Mouse (Mus musculus) CH12.LX (cell line): ENCODE measurements at regions not wholly inside any gene's neighbourhood (a gene's known extent, or its start where the extent isn't known, plus 50 kb on each side); places are given as distances from the start of the nearest gene placed in this dataset.

ENCODE experiments used
- DNase-seq: peaks from one replicate; pipeline ENCODE4 v3.0.0-alpha.2; 2013; ENCODE audit errors: extremely low read depth
- H3K27ac ChIP-seq: 2 replicates; pipeline ENCODE4 v1.5.1; 2012; ENCODE audit warnings: low read depth, mild to moderate bottlenecking, control low read depth, moderate library complexity; ENCODE audit not compliant: insufficient read depth
- H3K27me3 ChIP-seq: replicated peaks from 2 replicates; pipeline ENCODE3; 2012; ENCODE audit warnings: inconsistent platforms
- H3K36me3 ChIP-seq, 2 experiments: replicated peaks in 1 of 2; 2 replicates each; pipeline versions ENCODE3 to v1.6.1; 2012; ENCODE audit warnings: inconsistent platforms in 1 of 2, low read length in 1 of 2, mild to moderate bottlenecking in 1 of 2, mixed read lengths in 1 of 2, moderate library complexity in 1 of 2; ENCODE audit not compliant: control insufficient read depth in 1 of 2, insufficient read depth in 1 of 2
- H3K4me1 ChIP-seq, 2 experiments: 2 replicates each; pipeline ENCODE4 v1.6.1; 2012; ENCODE audit warnings: inconsistent platforms in 1 of 2, moderate library complexity in 1 of 2; ENCODE audit not compliant: insufficient read depth in 2 of 2, control insufficient read depth in 1 of 2
- H3K4me2 ChIP-seq: 2 replicates; pipeline ENCODE4 v1.6.1; 2012; ENCODE audit warnings: low read depth, mild to moderate bottlenecking, control low read depth; ENCODE audit not compliant: poor library complexity, insufficient read depth, severe bottlenecking
- H3K4me3 ChIP-seq, 3 experiments: fragments of 150-350 bp in 1 of 3; sonication (generic) in 1 of 3; replicated peaks in 1 of 3; 2 replicates each; pipeline versions ENCODE3 to v1.5.1; 2011 to 2012; ENCODE audit warnings: low read depth in 2 of 3, low read length in 2 of 3, mild to moderate bottlenecking in 2 of 3, moderate library complexity in 2 of 3, control low read depth in 1 of 3, improper control_type of control experiment in 1 of 3, inconsistent platforms in 1 of 3, mixed read lengths in 1 of 3; ENCODE audit not compliant: poor library complexity in 1 of 3
- H3K79me2 ChIP-seq: replicated peaks from 2 replicates; pipeline ENCODE4 v1.6.1; 2012; ENCODE audit warnings: mild to moderate bottlenecking, moderate library complexity; ENCODE audit not compliant: control insufficient read depth, poor library complexity, insufficient read depth, severe bottlenecking; ENCODE audit errors: extremely low read depth
- H3K9ac ChIP-seq: 2 replicates; pipeline ENCODE4 v1.6.1; 2012; ENCODE audit warnings: low read depth, mild to moderate bottlenecking, control low read depth, moderate library complexity; ENCODE audit not compliant: insufficient read depth
- H3K9me3 ChIP-seq: replicated peaks from 2 replicates; pipeline ENCODE3; 2012; ENCODE audit warnings: low read length, inconsistent platforms, mixed read lengths
- ETS1 ChIP-seq: conservative IDR thresholded peaks from 2 replicates; pipeline ENCODE4 v1.6.1; 2012; ENCODE audit warnings: low read depth, mild to moderate bottlenecking, inconsistent platforms, low read length, improper control_type of control experiment, moderate library complexity
- MAFK ChIP-seq: IDR thresholded peaks from 2 replicates; pipeline ENCODE4 v1.6.1; 2011; ENCODE audit warnings: low read length, improper control_type of control experiment; ENCODE audit not compliant: insufficient replicate concordance
- POLR2AphosphoS2 ChIP-seq: IDR thresholded peaks from 2 replicates; pipeline ENCODE4 v1.6.1; 2011; ENCODE audit warnings: low read depth, low read length, improper control_type of control experiment
- dilution Hi-C: fragments of 300-500 bp; cut with MboI; formaldehyde crosslinking; loops from 2 replicates; pipeline ENCODE4 v1.14.3; 2020; ENCODE audit warnings: low sequenced_read_pairs; ENCODE audit not compliant: extremely low pct_unique_long_range_greater_than_20kb, extremely low pct_ligation_motif_present
- in situ Hi-C: fragments of 300-500 bp; cut with MboI; formaldehyde crosslinking; loops from 3 replicates; pipeline ENCODE4 v1.14.3; 2019; ENCODE audit warnings: low sequenced_read_pairs, low pct_ligation_motif_present, low pct_unique_long_range_greater_than_20kb, mixed read lengths

- in situ Hi-C loops, result no loop called here
- dilution Hi-C loops, result no loop called here
These were observed 1393.6 kb downstream of the Trim52 start for GRCm38 (mm10) chr14:107499563-107499962.

DNA sequence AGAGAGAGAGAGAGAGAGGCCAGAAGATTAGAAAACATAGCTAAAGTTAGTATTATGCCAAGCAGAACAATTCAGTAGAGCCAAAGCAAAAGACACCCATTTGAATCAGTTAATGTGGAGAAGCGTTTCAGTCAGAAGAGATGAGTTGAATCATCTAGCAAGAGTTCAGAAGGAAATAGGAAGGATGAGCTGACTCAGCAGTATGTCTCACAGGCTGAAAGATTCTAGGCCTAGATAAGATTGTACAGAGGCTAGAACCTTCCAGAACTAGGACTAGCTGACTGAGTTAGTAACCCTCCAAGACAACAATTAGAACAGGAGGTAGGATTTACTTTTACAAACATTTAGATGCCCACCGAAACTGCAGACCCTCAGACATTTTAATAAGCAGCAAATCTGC, 1395.7 kb downstream of the Trim52 start:
- Histone ChIP-seq H3K27ac (no peak overlapping the region), H3K4me2 (no peak overlapping the region), H3K4me1 (no peaks in the 10 kb centered on the region), H3K27me3 (no peaks in the 10 kb centered on the region), H3K4me3 (no peak overlapping the region)
- dilution Hi-C loops, result no loop called here
- TF ChIP-seq MAFK (0 out of 2 replicates have a peak, but pooled peaks have one; percentile 9), ETS1 (no peak)
- TF ChIP-seq, all 38 proteins: peak for 1
- Histone ChIP-seq H3K9ac (no peak overlapping the region), H3K79me2 (no peaks in the 10 kb centered on the region), H3K36me3 (no peaks in the 10 kb centered on the region), H3K9me3 (peaks cover 25% of the 10 kb centered on the region)
- in situ Hi-C loops, result no loop called here
- DNase-seq, result no peak

More at GRCm38 (mm10) chr14:107499563-107499962, 1393.6 kb downstream of the Trim52 start:
- DNase-seq, result no peak
- Histone ChIP-seq H3K4me1 (no peaks in the 10 kb centered on the region), H3K27me3 (no peaks in the 10 kb centered on the region), H3K79me2 (no peaks in the 10 kb centered on the region), H3K4me3 (no peak overlapping the region), H3K9me3 (peaks cover 26% of the 10 kb centered on the region), H3K9ac (no peak overlapping the region), H3K36me3 (no peaks in the 10 kb centered on the region), H3K27ac (no peak overlapping the region), H3K4me2 (no peak overlapping the region)
- TF ChIP-seq POLR2AphosphoS2, result no peak
